Mouse (Mus musculus): ENCODE data around the gene Unc13b. TPM values are rescaled to one million over a fixed set of nuclear protein-coding genes. Genes with fewer than 3 reads are reported as not detected.
A peak's percentile ranks its signal among the peaks of the same experiment; 100 is the strongest.

Gene Unc13b
- polyA plus RNA-seq, 1 experiment from 2014 or later, result 2.9 TPM

GRCm38 (mm10) chr4:43029121-43029520, 29.6 kb upstream of the Unc13b start:
- ATAC-seq (ENCODE audit: insufficient number of reproducible peaks, low FRiP score, low TSS enrichment, low read depth), result no peak
- no peak overlapping the region for H3K4me3 ChIP-seq

GRCm38 (mm10) chr4:43029749-43030148, 29.0 kb upstream of the Unc13b start:
- Histone ChIP-seq H3K9ac (0 out of 2 replicates have a peak overlapping the region, but pooled peaks have one; percentile 7), H3K27me3 (no peaks in the 10 kb centered on the region), H3K4me1 (peaks cover 19% of the 10 kb centered on the region), H3K27ac (no peak overlapping the region), H3K36me3 (peaks cover 52% of the 10 kb centered on the region), H3K9me3 (no peaks in the 10 kb centered on the region), H3K4me3 (peak overlapping the region; percentile 77; the same call in 1 of the 2 replicates), H3K4me2 (peak overlapping the region; percentile 72; the same call in 1 of the 2 replicates)
- WGBS, result 94% methylated on average over 9 of the region's 9 CpGs
- no peak for ATAC-seq (ENCODE audit: insufficient number of reproducible peaks, low FRiP score, low TSS enrichment, low read depth)

More at GRCm38 (mm10) chr4:43029121-43029520, 29.6 kb upstream of the Unc13b start:
- WGBS, result 90% methylated on average over 7 of the region's 7 CpGs
- Histone ChIP-seq H3K27ac (no peak overlapping the region), H3K36me3 (peaks cover 46% of the 10 kb centered on the region), H3K4me1 (peaks cover 25% of the 10 kb centered on the region), H3K4me2 (no peak overlapping the region), H3K9me3 (no peaks in the 10 kb centered on the region), H3K9ac (no peak overlapping the region), H3K27me3 (no peaks in the 10 kb centered on the region)

- H3K27ac ChIP-seq, result peak overlapping the region; percentile 87
- peak overlapping the region; percentile 79; the same call in 1 of the 2 replicates for H3K9ac ChIP-seq
- H3K4me3 ChIP-seq, result peak overlapping the region; percentile 77
- peaks cover 15% of the 10 kb centered on the region for H3K4me1 ChIP-seq
- 71% methylated on average over 9 of the region's 9 CpGs for WGBS
- H3K36me3 ChIP-seq, result peaks cover 58% of the 10 kb centered on the region
- H3K4me2 ChIP-seq, result peak overlapping the region; percentile 72
- H3K27me3 ChIP-seq, result no peaks in the 10 kb centered on the region
- no peaks in the 10 kb centered on the region for H3K9me3 ChIP-seq
- ATAC-seq (ENCODE audit: insufficient number of reproducible peaks, low FRiP score, low TSS enrichment, low read depth), result no peak
Observed at GRCm38 (mm10) chr4:43030352-43030751, 28.4 kb upstream of the Unc13b start.

- 1% methylated on average over 28 of the region's 28 CpGs for WGBS
- ATAC-seq (ENCODE audit: insufficient number of reproducible peaks, low FRiP score, low TSS enrichment, low read depth), result peak; percentile 21; the same call in 1 of the 2 replicates
Observed at GRCm38 (mm10) chr4:43030780-43031230, 27.9 kb upstream of the Unc13b start.

GRCm38 (mm10) chr4:43031237-43031995, 27.3 kb upstream of the Unc13b start, which contains the start of gene Stoml2:
Gene Stoml2, minus strand, starts transcription at chr4:43031710.
- 1% methylated on average over 38 of the region's 38 CpGs for WGBS
- H3K4me3 ChIP-seq, result peak within 1 kb of the TSS; percentile 77

More at GRCm38 (mm10) chr4:43030780-43031230, 27.9 kb upstream of the Unc13b start:
- Histone ChIP-seq H3K9ac (peak overlapping the region; percentile 79), H3K9me3 (no peaks in the 10 kb centered on the region), H3K27ac (peak overlapping the region; percentile 87), H3K4me1 (peaks cover 15% of the 10 kb centered on the region), H3K4me3 (peak overlapping the region; percentile 77), H3K27me3 (no peaks in the 10 kb centered on the region), H3K36me3 (peaks cover 62% of the 10 kb centered on the region), H3K4me2 (peak overlapping the region; percentile 72)

DNA sequence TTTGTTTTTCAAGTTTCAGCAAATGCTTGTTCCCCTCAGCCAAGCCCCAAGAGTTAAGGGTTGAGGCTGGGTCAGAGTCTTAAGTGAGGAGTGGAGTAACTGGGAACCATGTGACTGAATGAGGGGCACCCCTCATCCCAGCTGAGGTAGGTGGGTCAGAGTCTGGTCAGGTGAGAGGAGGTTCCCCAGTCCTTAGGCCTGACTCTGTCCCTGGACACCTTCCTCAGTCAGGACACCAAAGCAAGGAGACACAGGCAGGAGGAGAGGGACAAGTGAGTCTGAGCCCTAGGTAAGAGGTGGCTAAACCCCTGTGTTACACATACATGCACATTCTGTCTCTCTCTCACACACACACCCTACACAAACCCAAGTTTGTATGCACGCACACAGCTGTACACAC, 26.3 kb upstream of the Unc13b start:
- H3K9ac ChIP-seq, result no peak overlapping the region
- no peaks in the 10 kb centered on the region for H3K9me3 ChIP-seq
- no peak overlapping the region for H3K27ac ChIP-seq
- H3K4me1 ChIP-seq, result peaks cover 15% of the 10 kb centered on the region
- H3K36me3 ChIP-seq, result peaks cover 61% of the 10 kb centered on the region
- ATAC-seq (ENCODE audit: insufficient number of reproducible peaks, low FRiP score, low TSS enrichment, low read depth), result no peak
- no peak overlapping the region for H3K4me3 ChIP-seq
- 90% methylated on average over 1 of the region's 1 CpGs for WGBS
- no peaks in the 10 kb centered on the region for H3K27me3 ChIP-seq
- no peak overlapping the region for H3K4me2 ChIP-seq

More at GRCm38 (mm10) chr4:43031237-43031995, 27.3 kb upstream of the Unc13b start, which contains the start of gene Stoml2:
- Histone ChIP-seq H3K9ac (peak within 1 kb of the TSS; percentile 79), H3K9me3 (no peaks in the 10 kb centered on the region), H3K36me3 (peaks cover 68% of the 10 kb centered on the region), H3K27me3 (no peaks in the 10 kb centered on the region), H3K4me2 (peak within 1 kb of the TSS; percentile 72), H3K4me1 (peaks cover 15% of the 10 kb centered on the region), H3K27ac (peak within 1 kb of the TSS; percentile 87)
- ATAC-seq (ENCODE audit: insufficient number of reproducible peaks, low FRiP score, low TSS enrichment, low read depth), result peak; percentile 93

DNA sequence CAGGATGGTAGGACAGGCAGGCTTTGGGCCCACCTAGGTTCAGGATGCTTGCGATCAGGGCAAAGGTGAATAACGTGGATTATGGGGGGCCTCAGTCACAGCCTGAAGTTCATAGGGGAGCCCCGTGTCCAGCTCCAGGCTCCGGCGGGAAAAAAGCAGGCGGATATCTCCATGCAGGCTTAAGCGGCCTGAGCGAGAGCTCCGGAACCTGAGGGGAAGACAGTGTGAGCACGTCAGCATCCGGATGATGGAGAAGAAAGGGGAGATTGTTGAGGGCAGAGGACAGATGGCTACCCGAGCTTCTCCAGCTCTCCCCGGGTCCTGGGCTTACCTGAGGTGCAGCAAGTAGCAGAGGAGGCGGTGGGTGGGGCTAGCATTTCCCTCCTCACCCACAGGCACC, 25.3 kb upstream of the Unc13b start:
- Histone ChIP-seq H3K9ac (no peak overlapping the region), H3K36me3 (peaks cover 52% of the 10 kb centered on the region), H3K4me3 (no peak overlapping the region), H3K9me3 (no peaks in the 10 kb centered on the region), H3K27me3 (no peaks in the 10 kb centered on the region), H3K4me2 (no peak overlapping the region), H3K27ac (no peak overlapping the region), H3K4me1 (peaks cover 20% of the 10 kb centered on the region)
- WGBS, result 80% methylated on average over 14 of the region's 14 CpGs
- ATAC-seq (ENCODE audit: insufficient number of reproducible peaks, low FRiP score, low TSS enrichment, low read depth), result no peak

- 86% methylated on average over 6 of the region's 6 CpGs for WGBS
- no peak overlapping the region for H3K9ac ChIP-seq
- H3K4me1 ChIP-seq, result peaks cover 28% of the 10 kb centered on the region
- no peak overlapping the region for H3K27ac ChIP-seq
- no peak overlapping the region for H3K4me3 ChIP-seq
- ATAC-seq (ENCODE audit: insufficient number of reproducible peaks, low FRiP score, low TSS enrichment, low read depth), result no peak
- H3K9me3 ChIP-seq, result no peaks in the 10 kb centered on the region
- no peak overlapping the region for H3K4me2 ChIP-seq
- no peaks in the 10 kb centered on the region for H3K27me3 ChIP-seq
- H3K36me3 ChIP-seq, result peaks cover 37% of the 10 kb centered on the region
Observed at GRCm38 (mm10) chr4:43035851-43036250, 22.9 kb upstream of the Unc13b start.

- Histone ChIP-seq H3K4me3 (no peak overlapping the region), H3K9ac (no peak overlapping the region), H3K4me1 (peaks cover 28% of the 10 kb centered on the region), H3K27ac (no peak overlapping the region), H3K9me3 (no peaks in the 10 kb centered on the region), H3K36me3 (peaks cover 37% of the 10 kb centered on the region), H3K4me2 (no peak overlapping the region), H3K27me3 (no peaks in the 10 kb centered on the region)
- ATAC-seq (ENCODE audit: insufficient number of reproducible peaks, low FRiP score, low TSS enrichment, low read depth), result no peak
- 81% methylated on average over 10 of the region's 10 CpGs for WGBS
Observed at GRCm38 (mm10) chr4:43036356-43036755, 22.4 kb upstream of the Unc13b start.

- Histone ChIP-seq H3K4me2 (no peak overlapping the region), H3K36me3 (peaks cover 37% of the 10 kb centered on the region), H3K4me3 (no peak overlapping the region), H3K27ac (no peak overlapping the region), H3K9ac (no peak overlapping the region), H3K27me3 (no peaks in the 10 kb centered on the region), H3K9me3 (no peaks in the 10 kb centered on the region), H3K4me1 (peaks cover 23% of the 10 kb centered on the region)
- 79% methylated on average over 4 of the region's 4 CpGs for WGBS
- ATAC-seq (ENCODE audit: insufficient number of reproducible peaks, low FRiP score, low TSS enrichment, low read depth), result no peak
Observed at GRCm38 (mm10) chr4:43037860-43038566, 20.7 kb upstream of the Unc13b start.

DNA sequence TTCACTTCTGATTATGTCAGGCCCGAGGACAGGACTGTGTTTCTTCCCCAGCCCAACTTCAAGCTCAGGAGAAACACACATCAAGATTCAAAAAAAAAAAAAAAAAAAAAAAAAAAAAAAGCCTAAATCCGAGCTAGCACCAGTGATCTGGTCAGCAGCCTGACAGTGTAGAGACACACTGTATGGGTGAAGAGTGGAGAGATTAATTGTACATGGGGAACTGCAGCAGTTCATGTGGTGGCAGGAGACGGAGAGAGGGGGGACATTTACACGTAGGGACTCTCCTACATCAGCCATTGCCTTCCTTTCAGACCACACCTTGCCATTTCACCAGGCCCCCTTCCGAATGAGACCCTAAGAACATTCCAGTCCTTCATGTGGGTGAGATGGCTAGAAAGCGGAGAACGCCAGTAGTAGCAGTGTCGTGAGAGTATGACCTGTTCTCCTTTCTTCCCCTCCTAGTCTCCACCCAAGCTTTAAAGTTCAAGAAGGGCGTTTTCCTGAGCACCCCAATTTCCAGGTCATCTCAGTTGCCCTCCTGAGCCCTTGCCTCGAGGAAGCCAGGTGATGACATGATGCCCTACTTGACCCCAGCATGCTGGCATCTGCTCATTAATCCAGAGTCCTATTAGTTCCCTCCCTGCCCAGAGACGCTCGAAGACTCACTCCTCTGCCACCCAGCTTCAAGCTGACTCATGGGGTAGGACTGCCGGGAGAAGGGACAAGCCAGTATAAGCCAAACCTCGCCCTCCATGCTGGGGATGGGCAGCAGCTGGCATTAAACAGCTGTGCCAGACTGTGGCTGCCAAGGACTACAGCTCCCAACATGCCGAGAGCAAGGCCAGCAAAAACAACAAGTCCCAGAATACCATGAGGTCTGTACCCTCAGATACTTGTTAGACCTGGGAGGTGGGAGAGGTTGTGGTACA, 19.9 kb upstream of the Unc13b start:
- Histone ChIP-seq H3K36me3 (peaks cover 29% of the 10 kb centered on the region), H3K27ac (peak overlapping the region; percentile 88), H3K4me1 (peaks cover 24% of the 10 kb centered on the region), H3K4me3 (peak overlapping the region; percentile 71), H3K9ac (peak overlapping the region; percentile 35; the same call in 1 of the 2 replicates), H3K9me3 (no peaks in the 10 kb centered on the region), H3K27me3 (no peaks in the 10 kb centered on the region), H3K4me2 (peak overlapping the region; percentile 75)
- ATAC-seq (ENCODE audit: insufficient number of reproducible peaks, low FRiP score, low TSS enrichment, low read depth), result no peak
- 47% methylated on average over 15 of the region's 15 CpGs for WGBS

Data from limb, embryonic 15.5 days (tissue).